Mouse (Mus musculus) left cerebral cortex, postnatal 36 days (tissue): ENCODE data around the gene Slc39a8. TPM values are rescaled to one million over a fixed set of nuclear protein-coding genes. Genes with fewer than 3 reads are reported as not detected.

ENCODE experiments used
- DNase-seq, 2 experiments: peaks; one replicate each; pipeline ENCODE4 v3.0.0; 2021 to 2022; ENCODE audit warnings: low spot score in 2 of 2, mixed read lengths in 1 of 2
- intact Hi-C: fragments of 180-260 bp; cut with DNase I; formaldehyde crosslinking; loops from one replicate; pipeline ENCODE4 v1.15.1; 2025
- total RNA-seq, 2 experiments: library from RNA; stranded (reverse); gene quantifications; 2 replicates each; pipeline ENCODE4 v1.2.3; 2021

Slc39a8 gene
- total RNA-seq: 1 to 10 TPM; 2.6 to 4.2 TPM

- DNase-seq: peak; percentile 33 to 45
- intact Hi-C loops: no loop called here
Measured at GRCm38 (mm10) chr3:135825016-135825753, at the start of gene Slc39a8. Slc39a8 (plus strand) TSS chr3:135825279.

- intact Hi-C loops: no loop called here
- DNase-seq: no peak
Measured at GRCm38 (mm10) chr3:135785065-135785464, 40.0 kb upstream of the Slc39a8 start.

GRCm38 (mm10) chr3:135796117-135796516 lies 29.0 kb upstream of the Slc39a8 start:
- no peak for DNase-seq
- intact Hi-C loops: no loop called here

- intact Hi-C loops: no loop called here
- DNase-seq: no peak
Measured at GRCm38 (mm10) chr3:135798241-135798640, 26.8 kb upstream of the Slc39a8 start.

GRCm38 (mm10) chr3:135798665-135799064 lies 26.4 kb upstream of the Slc39a8 start:
- intact Hi-C loops: no loop called here
- DNase-seq: no peak

- no peak for DNase-seq
- intact Hi-C loops: no loop called here
Measured at GRCm38 (mm10) chr3:135814665-135815064, 10.4 kb upstream of the Slc39a8 start.

GRCm38 (mm10) chr3:135815973-135816727 lies 8.9 kb upstream of the Slc39a8 start:
- DNase-seq: no peak
- intact Hi-C loops: no loop called here

- intact Hi-C loops: no loop called here
- no peak for DNase-seq
Measured at GRCm38 (mm10) chr3:135817124-135817523, 8.0 kb upstream of the Slc39a8 start.

- intact Hi-C loops: no loop called here
- no peak for DNase-seq
Measured at GRCm38 (mm10) chr3:135824436-135824835, 643 bp upstream of the Slc39a8 start.

- intact Hi-C loops: no loop called here
- peak; percentile 28 to 38 for DNase-seq
Measured at GRCm38 (mm10) chr3:135825754-135826683, 940 bp downstream of the Slc39a8 start.

GRCm38 (mm10) chr3:135826684-135827249 lies 1.7 kb downstream of the Slc39a8 start:
- intact Hi-C loops: no loop called here

GRCm38 (mm10) chr3:135828000-135828399 lies 2.9 kb downstream of the Slc39a8 start:
- intact Hi-C loops: no loop called here

More at GRCm38 (mm10) chr3:135826684-135827249, 1.7 kb downstream of the Slc39a8 start:
- no peak for DNase-seq

GRCm38 (mm10) chr3:135832496-135832895 lies 7.4 kb downstream of the Slc39a8 start:
- intact Hi-C loops: no loop called here
- DNase-seq: no peak

More at GRCm38 (mm10) chr3:135828000-135828399, 2.9 kb downstream of the Slc39a8 start:
- no peak for DNase-seq

- intact Hi-C loops: no loop called here
- DNase-seq: no peak
Measured at GRCm38 (mm10) chr3:135832907-135833306, 7.8 kb downstream of the Slc39a8 start.

- intact Hi-C loops: no loop called here
- no peak for DNase-seq
Measured at GRCm38 (mm10) chr3:135834988-135835387, 9.9 kb downstream of the Slc39a8 start.

- no peak for DNase-seq
- intact Hi-C loops: no loop called here
Measured at GRCm38 (mm10) chr3:135839535-135839934, 14.5 kb downstream of the Slc39a8 start.

- no peak for DNase-seq
- intact Hi-C loops: no loop called here
Measured at GRCm38 (mm10) chr3:135840185-135840584, 15.1 kb downstream of the Slc39a8 start.

- intact Hi-C loops: no loop called here
- DNase-seq: no peak
Measured at GRCm38 (mm10) chr3:135841716-135842511, 16.8 kb downstream of the Slc39a8 start.

GRCm38 (mm10) chr3:135843181-135843580 lies 18.1 kb downstream of the Slc39a8 start:
- intact Hi-C loops: no loop called here
- DNase-seq: no peak
